Mouse (Mus musculus) olfactory bulb, adult 2 months (tissue): ENCODE data around the gene Slc39a7. TPM values are rescaled to one million over a fixed set of nuclear protein-coding genes. Genes with fewer than 3 reads are reported as not detected.
A peak's percentile ranks its signal among the peaks of the same experiment; 100 is the strongest.

ENCODE experiments used
- H3K27ac ChIP-seq: fragments of 200-500 bp; 2 replicates; pipeline ENCODE4 v1.5.1; 2012; ENCODE audit warnings: low read depth, low read length; ENCODE audit not compliant: insufficient read depth
- H3K4me1 ChIP-seq: fragments of 200-500 bp; 2 replicates; pipeline ENCODE4 v1.6.1; 2012; ENCODE audit warnings: low read length; ENCODE audit not compliant: control insufficient read depth, insufficient read depth
- H3K4me3 ChIP-seq: fragments of 200-500 bp; 2 replicates; pipeline ENCODE4 v1.5.1; 2012; ENCODE audit warnings: mild to moderate bottlenecking, low read depth, low read length, moderate library complexity; ENCODE audit not compliant: insufficient read depth
- CTCF ChIP-seq: fragments of 200-500 bp; IDR thresholded peaks from 2 replicates; pipeline ENCODE4 v1.5.1; 2012; ENCODE audit warnings: low read depth, mild to moderate bottlenecking, low read length, moderate library complexity; ENCODE audit not compliant: insufficient read depth
- POLR2A ChIP-seq: fragments of 200-500 bp; IDR thresholded peaks from 2 replicates; pipeline ENCODE4 v1.6.1; 2012; ENCODE audit warnings: mild to moderate bottlenecking, low read depth, low read length, moderate library complexity; ENCODE audit not compliant: insufficient read depth
- WGBS: fragments of 180-500 bp; shearing (Covaris S2); methylation state at CpG from one replicate; pipeline ENCODE4 v1.1.7; 2018; 5-methylcytosine and 5-hydroxymethylcytosine counted together
- polyA plus RNA-seq: library from polyadenylated mRNA; stranded (reverse); fragments of >200 nt; gene quantifications from 2 replicates; pipeline ENCODE4 v1.2.4, GENCODE M21; 2012; ENCODE audit warnings: low replicate concordance; ENCODE audit not compliant: missing spikeins, insufficient read depth, insufficient read length

The Slc39a7 gene
- polyA plus RNA-seq, 1 experiment, result not detected

GRCm38 (mm10) chr17:34045941-34046340 is 14.5 kb upstream of the Slc39a7 start:
- TF ChIP-seq CTCF (no peak), POLR2A (no peak)
- Histone ChIP-seq H3K27ac (no peak overlapping the region), H3K4me3 (no peak overlapping the region), H3K4me1 (peaks cover 8% of the 10 kb centered on the region)
- 80% methylated on average over 14 of the region's 14 CpGs for WGBS

- Histone ChIP-seq H3K4me3 (peak overlapping the region; percentile 19), H3K4me1 (peaks cover 43% of the 10 kb centered on the region), H3K27ac (no peak overlapping the region)
- no peak for TF ChIP-seq CTCF
- no peak for TF ChIP-seq POLR2A
- 18% methylated on average over 17 of the region's 17 CpGs for WGBS
These were observed 8.3 kb upstream of the Slc39a7 start for GRCm38 (mm10) chr17:34039562-34040450.

GRCm38 (mm10) chr17:34038878-34039561 is 7.5 kb upstream of the Slc39a7 start, which contains the start of gene Col11a2:
Gene Col11a2 (plus strand): TSS chr17:34039437.
- Histone ChIP-seq H3K4me1 (peaks cover 44% of the 10 kb centered on the region), H3K4me3 (peak within 1 kb of the TSS; percentile 19), H3K27ac (peak within 1 kb of the TSS; percentile 31; the same call in 1 of the 2 replicates)
- TF ChIP-seq CTCF (no peak), POLR2A (no peak)
- WGBS, result 1% methylated on average over 28 of the region's 28 CpGs

GRCm38 (mm10) chr17:34038440-34038839 is 7.0 kb upstream of the Slc39a7 start:
- WGBS, result 5% methylated on average over 21 of the region's 21 CpGs
- H3K27ac ChIP-seq, result peak overlapping the region; percentile 31; the same call in 1 of the 2 replicates
- peak overlapping the region; percentile 19 for H3K4me3 ChIP-seq
- no peak for TF ChIP-seq POLR2A
- TF ChIP-seq CTCF, result no peak
- H3K4me1 ChIP-seq, result peaks cover 47% of the 10 kb centered on the region

- TF ChIP-seq CTCF (no peak), POLR2A (no peak)
- H3K4me3 ChIP-seq, result no peak overlapping the region
- no peak overlapping the region for H3K27ac ChIP-seq
- H3K4me1 ChIP-seq, result peaks cover 56% of the 10 kb centered on the region
- WGBS, result 95% methylated on average over 7 of the region's 7 CpGs
These were observed 5.8 kb upstream of the Slc39a7 start for GRCm38 (mm10) chr17:34037241-34037640.

GRCm38 (mm10) chr17:34036647-34037046 is 5.2 kb upstream of the Slc39a7 start:
- Histone ChIP-seq H3K27ac (no peak overlapping the region), H3K4me3 (no peak overlapping the region), H3K4me1 (peaks cover 55% of the 10 kb centered on the region)
- TF ChIP-seq CTCF (no peak), POLR2A (no peak)
- WGBS, result 86% methylated on average over 10 of the region's 10 CpGs

- WGBS, result 85% methylated on average over 9 of the region's 9 CpGs
- H3K27ac ChIP-seq, result no peak overlapping the region
- no peak overlapping the region for H3K4me3 ChIP-seq
- peaks cover 50% of the 10 kb centered on the region for H3K4me1 ChIP-seq
- TF ChIP-seq POLR2A (no peak), CTCF (no peak)
These were observed 4.0 kb upstream of the Slc39a7 start for GRCm38 (mm10) chr17:34035517-34035916.

- no peak overlapping the region for H3K4me3 ChIP-seq
These were observed 2.6 kb upstream of the Slc39a7 start for GRCm38 (mm10) chr17:34034064-34034463.

GRCm38 (mm10) chr17:34033441-34033840 is 2.0 kb upstream of the Slc39a7 start:
- peaks cover 50% of the 10 kb centered on the region for H3K4me1 ChIP-seq
- no peak overlapping the region for H3K4me3 ChIP-seq
- WGBS, result 90% methylated on average over 9 of the region's 9 CpGs
- H3K27ac ChIP-seq, result no peak overlapping the region
- TF ChIP-seq POLR2A (no peak), CTCF (no peak)

More at GRCm38 (mm10) chr17:34034064-34034463, 2.6 kb upstream of the Slc39a7 start:
- no peak overlapping the region for H3K27ac ChIP-seq
- peak; percentile 75 for TF ChIP-seq CTCF
- no peak for TF ChIP-seq POLR2A
- peaks cover 51% of the 10 kb centered on the region for H3K4me1 ChIP-seq
- 68% methylated on average over 10 of the region's 10 CpGs for WGBS
